Comparison of ENCODE assay signal across 8 mouse cellular contexts in the genomic region with DNA sequence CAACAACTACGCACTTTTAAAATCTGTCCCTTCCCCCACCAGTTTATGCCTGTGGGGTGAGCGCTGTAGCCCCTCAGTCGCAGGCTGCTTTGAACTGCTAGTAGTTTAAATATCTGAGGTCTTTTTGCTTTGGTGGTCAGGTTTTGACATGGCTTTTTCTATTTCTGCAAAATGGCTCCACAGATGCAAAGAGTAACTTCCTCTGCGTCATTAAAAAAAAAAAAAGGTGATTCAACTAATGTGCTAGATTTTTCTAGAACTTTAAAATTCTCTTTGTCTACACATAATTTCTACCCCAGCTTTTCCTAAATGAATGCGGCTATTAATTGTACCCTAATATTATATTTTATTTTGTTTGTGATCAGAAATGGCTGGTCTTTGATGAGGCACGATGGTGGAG. TPM values are rescaled to one million over a fixed set of nuclear protein-coding genes. Genes with fewer than 3 reads are reported as not detected.
DNase-seq lines count a peak whose midpoint lies in the region; ATAC-seq and TF ChIP-seq lines count a peak whose summit lies in the region.

No protein-coding gene starts in this region.

- peak overlapping the region; percentile 32; the same call in 1 of the 2 replicates for H3K9ac ChIP-seq in heart, postnatal 0 days (replicated peaks; ENCODE audit: low read depth, low read length)
- peak overlapping the region; percentile 49 for H3K9ac ChIP-seq in hindbrain, embryonic 14.5 days
- no peak overlapping the region; the same call in 1 of the 2 replicates for H3K9ac ChIP-seq in midbrain, embryonic 12.5 days (replicated peaks)

- 0 out of 2 replicates have a peak, but pooled peaks have one; percentile 1 for TF ChIP-seq EP300 in heart, postnatal 0 days (IDR thresholded peaks at IDR 0.05; ENCODE audit: low read depth)

- ATAC-seq in heart, postnatal 0 days (ENCODE audit: insufficient read depth, low read depth), result no peak
- no peak for ATAC-seq in hindbrain, embryonic 14.5 days (ENCODE audit: low FRiP score)
- ATAC-seq in midbrain, embryonic 12.5 days (ENCODE audit: low FRiP score, low read depth), result no peak

- peak overlapping the region; percentile 65 for H3K4me3 ChIP-seq in heart, postnatal 0 days (ENCODE audit: low read depth, low read length)
- H3K4me3 ChIP-seq in bone marrow, adult 2 months (replicated peaks; ENCODE audit: control insufficient read depth, low read depth, low read length), result peak overlapping the region; percentile 74
- peak overlapping the region; percentile 70 for H3K4me3 ChIP-seq in hindbrain, embryonic 14.5 days (replicated peaks; ENCODE audit: low read length)
- H3K4me3 ChIP-seq in midbrain, embryonic 12.5 days, result peak overlapping the region; percentile 61

- H3K36me3 ChIP-seq in heart, postnatal 0 days (replicated peaks; ENCODE audit: control insufficient read depth, insufficient read depth, low read length), result 0 out of 2 replicates have a peak, but pooled peaks cover 6% of the 10 kb centered on the region
- H3K36me3 ChIP-seq in hindbrain, embryonic 14.5 days (replicated peaks; ENCODE audit: control insufficient read depth, insufficient read depth), result peaks cover 32% of the 10 kb centered on the region
- peaks cover 22% of the 10 kb centered on the region for H3K36me3 ChIP-seq in midbrain, embryonic 12.5 days

- no peak for TF ChIP-seq POLR2A in bone marrow, adult 2 months (IDR thresholded peaks at IDR 0.05; ENCODE audit: borderline replicate concordance, control insufficient read depth, low read depth, low read length)

- no peaks in the 10 kb centered on the region for H3K4me1 ChIP-seq in heart, postnatal 0 days (ENCODE audit: control insufficient read depth, insufficient read depth)
- no peaks in the 10 kb centered on the region for H3K4me1 ChIP-seq in bone marrow, adult 2 months (ENCODE audit: control insufficient read depth, insufficient read depth, low read length)
- H3K4me1 ChIP-seq in hindbrain, embryonic 14.5 days (replicated peaks; ENCODE audit: control insufficient read depth, insufficient read depth, low read length), result peaks cover 16% of the 10 kb centered on the region
- H3K4me1 ChIP-seq in midbrain, embryonic 12.5 days, result peaks cover 10% of the 10 kb centered on the region

- no peak for DNase-seq in heart, postnatal 0 days (ENCODE audit: low spot score)
- DNase-seq in heart, postnatal 25 days (ENCODE audit: low spot score), result no peak
- no peak for DNase-seq in hindbrain, embryonic 14.5 days (ENCODE audit: low spot score)
- no peak for DNase-seq in cerebellum, postnatal 10 days
- no peak for DNase-seq in frontal cortex, postnatal 10 days (ENCODE audit: low spot score in 2 of 2)
- DNase-seq in left cerebral cortex, adult 11 months (ENCODE audit: low spot score), result no peak

- no peak for TF ChIP-seq CTCF in heart, postnatal 0 days (IDR thresholded peaks at IDR 0.05; ENCODE audit: low read depth)
- TF ChIP-seq CTCF in bone marrow, adult 2 months (IDR thresholded peaks at IDR 0.05; ENCODE audit: control insufficient read depth, insufficient read depth, low read length), result no peak

- intact Hi-C loops in heart, postnatal 25 days (cut with DNase I), result loop anchor here (5.0 kb wide), 1 partner anchor 106 kb away; no protein-coding TSS in a partner anchor

- peak overlapping the region; percentile 84 for H3K27ac ChIP-seq in heart, postnatal 0 days (ENCODE audit: low read depth)
- peak overlapping the region; percentile 10 for H3K27ac ChIP-seq in bone marrow, adult 2 months (ENCODE audit: control insufficient read depth, insufficient read depth, low read depth, low read length, poor library complexity)
- peak overlapping the region; percentile 82 for H3K27ac ChIP-seq in hindbrain, embryonic 14.5 days
- H3K27ac ChIP-seq in midbrain, embryonic 12.5 days (replicated peaks), result peak overlapping the region; percentile 81

- 24% methylated on average over 6 of the region's 6 CpGs for whole genome bisulfite sequencing in heart, postnatal 0 days
- 30% methylated on average over 6 of the region's 6 CpGs for WGBS in bone marrow, adult 2 months
- 27% methylated on average over 6 of the region's 6 CpGs for WGBS in hindbrain, embryonic 14.5 days
- 31% methylated on average over 6 of the region's 6 CpGs for WGBS in midbrain, embryonic 12.5 days

- peak overlapping the region; percentile 74 for H3K4me2 ChIP-seq in heart, postnatal 0 days (ENCODE audit: low read depth, low read length)
- peak overlapping the region; percentile 67 for H3K4me2 ChIP-seq in hindbrain, embryonic 14.5 days (replicated peaks)
- peak overlapping the region; percentile 57 for H3K4me2 ChIP-seq in midbrain, embryonic 12.5 days (replicated peaks)

- no peaks in the 10 kb centered on the region for H3K27me3 ChIP-seq in heart, postnatal 0 days (ENCODE audit: control insufficient read depth, insufficient read depth, low read length)
- H3K27me3 ChIP-seq in hindbrain, embryonic 14.5 days (ENCODE audit: control insufficient read depth, insufficient read depth, low read length), result peaks cover 95% of the 10 kb centered on the region
- peaks cover 90% of the 10 kb centered on the region for H3K27me3 ChIP-seq in midbrain, embryonic 12.5 days

- no peaks in the 10 kb centered on the region for H3K9me3 ChIP-seq in heart, postnatal 0 days (replicated peaks; ENCODE audit: control insufficient read depth, low read length)
- no peaks in the 10 kb centered on the region for H3K9me3 ChIP-seq in hindbrain, embryonic 14.5 days (ENCODE audit: control insufficient read depth, low read length)
- no peaks in the 10 kb centered on the region for H3K9me3 ChIP-seq in midbrain, embryonic 12.5 days

RNA-seq across cellular contexts. Expression of gene Tspyl2, which starts 0.7 kb away (rescaled TPM):
- total RNA-seq in heart, postnatal 0 days (2014; rRNA removed; ENCODE audit: low replicate concordance), result 11.1 and 11.2 TPM in 2 replicates
- 7.8 and 10.4 TPM in 2 replicates for polyA plus RNA-seq in heart, postnatal 0 days (2015; fragmentation: Nextera tagmentation; extraction: Ambion mirVana)
- 10 to 100 TPM in 1 of 2 experiments, 1 to 10 TPM in 1; 7.2 to 10.5 TPM for total RNA-seq in heart, postnatal 25 days (2021)
- 14.2 and 42.5 TPM in 2 replicates for polyA plus RNA-seq in bone marrow, adult 2 months (2011; ENCODE audit: insufficient read depth, insufficient read length, low replicate concordance, missing spikeins)
- 39.9 and 40.2 TPM in 2 replicates for polyA plus RNA-seq in hindbrain, embryonic 14.5 days (2014; fragmentation: Nextera tagmentation; extraction: Ambion mirVana)
- polyA plus RNA-seq in midbrain, embryonic 12.5 days (2016; fragmentation: Nextera tagmentation; extraction: Ambion mirVana), result 48.8 and 57.3 TPM in 2 replicates

RNA-seq across cellular contexts. Expression of gene Kantr, which starts 15.6 kb away (rescaled TPM):
- total RNA-seq in heart, postnatal 0 days (2014; rRNA removed; ENCODE audit: low replicate concordance), result 0.08 and 1.0 TPM in 2 replicates
- 2.8 and 3.3 TPM in 2 replicates for polyA plus RNA-seq in heart, postnatal 0 days (2015; fragmentation: Nextera tagmentation; extraction: Ambion mirVana)
- 1 to 10 TPM; 3.0 to 3.7 TPM for total RNA-seq in heart, postnatal 25 days (2021)
- 1.5 and 8.3 TPM in 2 replicates for polyA plus RNA-seq in bone marrow, adult 2 months (2011; ENCODE audit: insufficient read depth, insufficient read length, low replicate concordance, missing spikeins)
- 30.3 and 35.4 TPM in 2 replicates for polyA plus RNA-seq in hindbrain, embryonic 14.5 days (2014; fragmentation: Nextera tagmentation; extraction: Ambion mirVana)
- 20.0 and 20.7 TPM in 2 replicates for polyA plus RNA-seq in midbrain, embryonic 12.5 days (2016; fragmentation: Nextera tagmentation; extraction: Ambion mirVana)

RNA-seq across cellular contexts. Expression of gene Gpr173, which starts 25.6 kb away (rescaled TPM):
- total RNA-seq in heart, postnatal 0 days (2014; rRNA removed; ENCODE audit: low replicate concordance), result 2.4 and 5.1 TPM in 2 replicates
- 0.74 and 1.3 TPM in 2 replicates for polyA plus RNA-seq in heart, postnatal 0 days (2015; fragmentation: Nextera tagmentation; extraction: Ambion mirVana)
- total RNA-seq in heart, postnatal 25 days (2021), result 1 to 10 TPM in 1 of 2 experiments, under 1 TPM in 1; 0.68 to 1.3 TPM
- polyA plus RNA-seq in bone marrow, adult 2 months (2011; ENCODE audit: insufficient read depth, insufficient read length, low replicate concordance, missing spikeins), result 0.72 TPM in 1 of 2 replicates, not detected in the other
- polyA plus RNA-seq in hindbrain, embryonic 14.5 days (2014; fragmentation: Nextera tagmentation; extraction: Ambion mirVana), result 6.9 and 7.5 TPM in 2 replicates
- 8.6 and 9.5 TPM in 2 replicates for polyA plus RNA-seq in midbrain, embryonic 12.5 days (2016; fragmentation: Nextera tagmentation; extraction: Ambion mirVana)

Comparison
In these comparisons a context has a peak if more than half of its experiments do, and no peak if none do; other contexts are left out.
1. H3K27ac ChIP-seq: peak in every context shown above with its lines; median percentile 84 in heart, postnatal 0 days; 82 in hindbrain, embryonic 14.5 days; 81 in midbrain, embryonic 12.5 days; 10 in bone marrow, adult 2 months.